Mouse (Mus musculus) induced T-regulatory cell, adult 2 months (primary cell): Measurements from ENCODE around the gene Mmp17.
"Not testable (repeated sequence)": the region's sequence is repeated elsewhere in the genome, so short reads cannot be mapped to it uniquely, and the experiment has no call there.

Experiments
- DNase-seq: peaks from one replicate; pipeline ENCODE4 v3.0.0-alpha.2; 2012; ENCODE audit warnings: low read depth

Gene Mmp17

DNA sequence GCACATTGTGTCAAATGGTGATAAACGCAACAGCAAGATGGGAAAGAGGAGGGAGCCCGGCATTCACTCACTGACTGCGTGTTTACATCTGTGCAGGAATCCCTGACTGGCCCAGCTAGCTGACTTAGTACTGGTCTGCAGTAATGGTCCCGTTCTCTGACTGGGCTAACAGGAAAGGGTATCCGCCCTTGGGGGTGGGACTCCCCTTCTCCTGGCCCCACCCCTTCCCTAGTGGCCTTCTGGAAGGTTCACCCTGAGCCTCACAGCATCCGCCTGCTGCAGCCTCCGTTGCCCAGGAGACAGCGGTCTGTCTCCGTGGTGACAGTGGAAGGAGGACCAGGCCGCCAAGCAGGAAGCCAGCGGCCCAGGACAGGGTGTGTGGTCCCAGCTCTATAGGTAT lies 6.9 kb downstream of the Mmp17 start:
- DNase-seq = peak; percentile 16

DNA sequence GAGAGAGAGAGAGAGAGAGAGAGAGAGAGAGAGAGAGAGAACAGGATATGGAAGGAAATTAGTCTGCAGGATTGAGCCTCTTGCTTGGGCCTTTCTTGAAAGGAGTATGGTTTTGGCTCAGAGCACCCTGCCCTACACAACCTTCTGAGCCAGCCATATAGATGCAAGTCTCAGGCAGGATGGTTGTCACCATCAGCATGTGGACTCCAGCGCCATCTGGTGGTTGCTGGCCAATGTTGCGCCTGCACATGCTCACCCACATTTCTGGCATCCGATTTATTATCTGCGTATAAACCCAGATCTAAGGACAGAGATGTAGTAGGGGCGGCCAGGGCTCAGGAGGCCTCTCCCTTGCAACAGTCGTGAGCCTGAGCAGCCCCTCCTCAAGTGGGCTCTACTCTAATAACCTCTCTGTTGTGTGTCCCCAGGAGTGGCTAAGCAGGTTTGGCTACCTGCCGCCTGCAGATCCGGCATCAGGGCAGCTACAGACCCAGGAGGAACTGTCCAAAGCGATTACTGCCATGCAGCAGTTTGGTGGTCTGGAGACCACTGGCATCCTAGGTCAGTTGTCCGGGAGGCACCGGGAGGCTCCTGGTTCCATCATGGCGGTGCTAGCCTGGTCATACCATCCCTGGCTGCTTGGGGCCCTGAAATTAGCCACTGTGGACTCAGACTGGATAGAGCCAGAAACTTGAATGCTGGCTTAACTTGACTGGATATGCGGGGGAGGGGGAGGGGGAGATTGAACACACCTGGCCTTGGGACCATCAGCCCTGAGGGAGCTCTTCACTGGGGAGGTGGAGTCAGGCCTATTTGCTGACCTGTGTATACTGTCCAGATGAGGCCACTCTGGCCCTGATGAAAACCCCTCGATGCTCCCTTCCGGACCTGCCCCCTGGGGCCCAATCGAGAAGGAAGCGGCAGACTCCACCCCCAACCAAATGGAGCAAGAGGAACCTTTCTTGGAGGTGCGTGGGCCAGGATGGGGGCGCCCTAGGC lies 10.4 kb downstream of the Mmp17 start:
- peak; percentile 85 for DNase-seq

DNA sequence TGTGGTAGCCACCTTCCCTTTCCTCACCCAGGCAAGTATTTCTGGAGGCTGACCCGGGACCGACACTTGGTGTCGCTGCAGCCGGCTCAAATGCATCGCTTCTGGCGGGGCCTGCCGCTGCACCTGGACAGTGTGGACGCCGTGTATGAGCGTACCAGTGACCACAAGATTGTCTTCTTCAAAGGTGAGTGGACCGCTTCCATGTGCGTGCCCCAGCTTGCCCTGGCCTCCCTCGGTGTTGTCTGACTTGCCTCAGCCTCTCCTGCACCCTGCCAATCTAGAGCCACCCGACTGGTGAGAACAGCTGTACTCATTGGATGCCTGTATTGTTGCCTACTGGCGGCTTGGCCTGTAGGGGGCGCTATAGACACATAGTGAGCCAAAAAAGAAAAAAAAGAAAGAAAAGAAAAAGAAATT lies 18.1 kb downstream of the Mmp17 start:
- peak; percentile 26 for DNase-seq

- no peak for DNase-seq
Measured at GRCm38 (mm10) chr5:129607476-129607875, 23.5 kb downstream of the Mmp17 start.

GRCm38 (mm10) chr5:129611060-129611459 lies 27.1 kb downstream of the Mmp17 start:
- peak; percentile 66 for DNase-seq

DNA sequence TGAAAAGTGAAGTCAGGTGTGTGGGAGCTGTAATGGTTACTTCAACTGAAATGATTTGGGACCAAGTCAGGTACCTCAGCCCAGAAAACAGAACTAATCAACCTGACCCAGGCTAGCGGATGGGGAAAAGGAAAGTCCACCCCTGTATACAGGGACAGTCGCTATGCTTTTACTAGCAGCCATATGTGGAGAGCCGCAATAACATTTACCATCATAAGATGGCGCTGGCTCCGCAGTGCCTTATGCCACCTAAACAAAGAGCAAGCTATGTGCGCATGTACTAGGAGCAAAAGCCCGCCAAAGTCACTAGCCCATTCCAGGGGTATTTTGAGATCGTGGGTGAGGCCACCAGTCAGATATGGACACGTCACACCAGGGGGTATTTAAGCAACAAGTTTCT lies 36.6 kb downstream of the Mmp17 start:
- DNase-seq = not testable (repeated sequence)

GRCm38 (mm10) chr5:129621361-129621760 lies 37.4 kb downstream of the Mmp17 start:
- no peak for DNase-seq

GRCm38 (mm10) chr5:129626099-129626498 lies 42.1 kb downstream of the Mmp17 start:
- DNase-seq = no peak

- not testable (repeated sequence) for DNase-seq
Measured at GRCm38 (mm10) chr5:129626586-129626985, 42.6 kb downstream of the Mmp17 start.

DNA sequence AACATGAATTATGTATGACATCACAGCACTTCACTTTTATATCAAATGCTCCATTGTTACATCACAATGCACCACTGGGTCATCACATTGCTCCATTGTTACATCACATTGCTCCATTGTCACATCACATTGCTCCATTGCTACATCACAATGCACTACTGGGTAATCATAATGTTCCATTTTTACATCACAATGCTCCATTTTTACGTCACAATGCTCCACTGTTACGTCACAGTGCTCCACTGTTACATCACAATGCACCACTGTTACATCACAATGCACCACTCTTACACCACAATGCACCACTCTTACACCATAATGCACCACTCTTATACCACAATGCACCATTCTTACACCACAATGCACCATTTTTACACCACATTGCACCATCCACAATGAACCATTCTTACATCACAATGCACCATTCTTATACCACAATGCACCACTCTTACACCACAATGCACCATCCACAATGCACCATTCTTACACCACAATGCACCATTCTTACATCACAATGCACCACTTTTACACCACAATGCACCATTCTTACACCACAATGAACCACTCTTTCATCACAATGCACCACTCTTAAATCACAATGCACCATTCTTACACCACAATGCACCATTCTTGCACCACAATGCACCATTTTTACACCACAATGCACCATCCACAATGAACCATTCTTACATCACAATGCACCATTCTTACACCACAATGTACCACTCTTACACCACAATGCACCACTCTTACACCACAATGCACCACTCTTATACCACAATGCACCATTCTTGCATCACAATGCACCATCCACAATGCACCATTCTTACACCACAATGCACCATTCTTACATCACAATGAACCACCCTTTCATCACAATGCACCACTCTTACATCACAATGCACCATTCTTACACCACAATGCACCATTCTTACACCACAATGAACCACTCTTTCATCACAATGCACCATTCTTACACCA lies 48.6 kb downstream of the Mmp17 start:
- not testable (repeated sequence) for DNase-seq

GRCm38 (mm10) chr5:129650858-129651257 lies 66.9 kb downstream of the Mmp17 start:
- DNase-seq = no peak

DNA sequence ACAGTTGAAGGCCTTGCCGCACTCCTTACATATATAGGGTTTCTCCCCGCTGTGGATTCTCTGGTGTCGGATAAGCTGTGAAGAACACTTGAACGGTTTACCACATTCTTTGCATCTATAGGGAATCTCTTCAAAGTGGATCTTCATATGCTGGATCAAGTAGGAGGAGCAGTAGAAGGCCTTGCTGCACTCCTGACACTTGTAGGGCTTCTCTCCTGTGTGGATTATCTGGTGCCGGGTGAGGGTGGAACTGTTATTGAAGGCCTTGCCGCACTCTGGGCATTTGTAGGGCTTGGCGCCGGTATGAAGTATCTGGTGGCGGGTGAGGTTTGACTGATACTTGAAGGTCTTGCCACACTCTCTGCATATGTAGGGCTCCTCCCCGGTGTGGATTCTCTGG lies 73.0 kb downstream of the Mmp17 start:
- DNase-seq = no peak

- DNase-seq = no peak
Measured at GRCm38 (mm10) chr5:129657931-129658330, 74.0 kb downstream of the Mmp17 start.
